Mouse (Mus musculus): ENCODE measurements at regions not wholly inside any gene's neighbourhood (a gene's known extent, or its start where the extent isn't known, plus 50 kb on each side); places are given as distances from the start of the nearest gene placed in this dataset.

DNA sequence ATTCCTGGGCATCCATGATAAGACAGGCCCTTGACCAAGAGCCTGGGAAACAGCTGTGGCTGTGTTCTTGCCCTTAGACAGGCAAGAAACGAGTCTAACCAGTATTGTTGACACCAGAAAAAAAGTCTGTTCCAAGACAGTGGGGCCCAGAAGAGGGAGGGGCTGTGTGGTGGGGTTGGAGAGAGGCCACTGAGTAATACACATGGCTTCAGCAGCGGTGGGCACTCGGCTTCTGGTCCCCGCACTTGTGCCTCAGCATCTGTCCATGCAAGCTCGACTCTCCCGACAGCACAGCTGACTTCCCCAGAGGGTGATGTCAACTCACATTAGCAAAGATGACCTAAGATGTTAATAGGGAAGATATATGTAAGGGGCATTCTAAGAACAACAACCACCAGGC, 110.9 kb upstream of the Tle3 start:
- TF ChIP-seq POLR2A (IDR thresholded peaks at IDR 0.05; ENCODE audit: low read depth, low read length) (no peak), USF1 (IDR thresholded peaks at IDR 0.05; ENCODE audit: low read depth, low read length) (no peak), RAD21 (IDR thresholded peaks at IDR 0.05; ENCODE audit: low read depth, low read length) (no peak)
